Mouse (Mus musculus) liver, adult (tissue): ENCODE measurements around the gene Eri3.
A peak's percentile ranks its signal among the peaks of the same experiment; 100 is the strongest.

ENCODE experiments used
- GATA4 ChIP-seq: IDR thresholded peaks from 2 replicates; pipeline ENCODE4 v1.6.1; 2014; ENCODE audit warnings: mild to moderate bottlenecking, low read length; ENCODE audit not compliant: insufficient replicate concordance

The Eri3 gene

DNA sequence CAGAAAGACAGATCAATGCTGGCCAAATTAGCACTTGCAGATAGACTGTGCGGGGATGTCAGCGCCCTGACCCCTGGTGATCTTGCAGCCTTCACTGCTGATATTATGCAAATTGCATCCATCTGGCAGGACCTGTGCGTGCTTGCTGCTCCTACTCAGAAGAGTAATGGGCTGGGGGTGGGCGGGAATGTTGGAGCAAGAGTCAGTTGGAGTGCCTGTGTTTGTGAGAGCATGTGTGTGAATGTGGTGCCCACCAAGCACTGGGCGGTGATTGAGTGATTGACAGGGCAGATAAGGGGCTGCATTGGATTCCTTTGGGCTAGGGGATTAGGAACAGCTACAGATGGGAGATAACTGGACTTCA is 105.3 kb downstream of the Eri3 start:
- no peak for TF ChIP-seq GATA4

DNA sequence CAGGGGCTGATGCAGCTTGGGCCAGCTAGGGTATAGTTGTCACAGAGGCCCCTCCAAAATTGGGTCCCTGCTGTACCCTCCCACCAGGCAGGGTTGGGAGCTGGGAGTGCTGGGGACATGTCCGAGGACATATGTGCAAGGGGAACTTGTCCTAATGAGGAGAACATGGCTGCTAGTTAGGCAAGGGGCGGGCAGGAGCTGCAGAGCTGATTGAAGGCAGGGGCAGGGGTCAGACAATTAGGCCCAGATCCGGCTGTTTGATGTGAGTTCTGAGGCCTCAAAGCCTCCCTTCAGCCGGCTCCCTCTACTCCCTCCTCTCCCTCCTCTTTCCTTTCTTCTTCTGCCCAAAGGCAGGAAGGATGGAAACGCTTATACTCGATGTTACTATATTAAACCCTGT is 106.8 kb downstream of the Eri3 start:
- TF ChIP-seq GATA4 = no peak

- TF ChIP-seq GATA4 = no peak
Measured at GRCm38 (mm10) chr4:117657646-117658045, 107.5 kb downstream of the Eri3 start.

DNA sequence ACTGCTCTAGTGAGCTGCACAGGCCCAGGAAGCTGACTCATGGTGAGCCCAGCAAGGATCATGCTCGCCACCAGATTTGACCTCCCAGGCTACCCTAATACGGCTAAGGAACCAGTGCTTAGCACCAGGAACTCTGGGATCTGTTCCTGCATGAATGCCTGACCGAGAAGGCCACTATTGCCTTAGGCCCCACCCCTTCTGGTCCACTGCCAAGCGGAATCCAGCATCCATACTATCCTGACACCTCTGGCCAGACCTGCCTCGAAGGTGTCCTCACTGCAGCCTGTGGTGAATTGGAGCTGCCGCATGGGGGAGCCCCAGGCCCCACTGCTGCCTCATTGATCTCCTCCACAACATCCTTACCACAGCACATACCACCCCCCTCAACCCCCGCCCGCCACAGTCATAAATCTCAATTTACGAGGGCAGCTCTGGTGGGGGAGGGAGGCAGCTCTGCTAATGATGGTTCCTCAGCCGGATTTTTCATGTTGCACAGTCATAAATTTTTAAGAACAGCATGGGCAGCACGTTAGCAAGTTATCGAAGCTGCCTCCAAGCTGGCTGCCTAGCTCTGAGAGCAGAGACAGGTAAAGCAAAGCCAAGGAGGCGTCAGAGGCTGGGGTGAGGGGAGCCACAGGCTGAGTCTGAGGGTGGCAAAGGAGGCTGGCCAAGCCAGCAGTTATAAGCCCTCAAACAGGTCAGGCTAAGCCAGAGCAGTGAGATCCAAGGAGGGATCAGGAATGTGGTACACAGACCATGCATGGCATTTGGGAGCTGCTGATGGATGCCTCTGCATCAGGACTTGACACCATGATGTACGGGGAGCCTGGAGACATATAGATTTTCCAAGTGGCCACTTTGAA is 108.6 kb downstream of the Eri3 start:
- no peak for TF ChIP-seq GATA4

DNA sequence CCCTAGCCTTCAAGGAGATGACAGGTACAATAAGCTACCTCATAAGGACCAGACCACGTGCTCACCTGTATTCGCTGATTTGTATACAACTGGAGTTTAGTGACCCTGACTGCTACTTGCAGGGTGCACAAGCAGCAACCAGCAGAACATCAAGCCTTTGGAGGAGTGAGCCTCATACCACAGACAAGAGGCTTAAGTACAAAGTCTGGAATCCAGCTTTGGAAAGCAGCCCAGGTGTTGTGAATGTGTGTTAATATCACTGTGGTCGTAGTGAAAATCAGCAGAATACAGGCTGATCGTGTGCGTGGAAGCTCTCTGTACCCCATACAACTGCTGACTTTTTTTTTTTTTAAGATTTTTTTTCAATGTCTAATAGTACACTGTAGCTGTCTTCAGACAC is 109.8 kb downstream of the Eri3 start:
- TF ChIP-seq GATA4 = no peak

DNA sequence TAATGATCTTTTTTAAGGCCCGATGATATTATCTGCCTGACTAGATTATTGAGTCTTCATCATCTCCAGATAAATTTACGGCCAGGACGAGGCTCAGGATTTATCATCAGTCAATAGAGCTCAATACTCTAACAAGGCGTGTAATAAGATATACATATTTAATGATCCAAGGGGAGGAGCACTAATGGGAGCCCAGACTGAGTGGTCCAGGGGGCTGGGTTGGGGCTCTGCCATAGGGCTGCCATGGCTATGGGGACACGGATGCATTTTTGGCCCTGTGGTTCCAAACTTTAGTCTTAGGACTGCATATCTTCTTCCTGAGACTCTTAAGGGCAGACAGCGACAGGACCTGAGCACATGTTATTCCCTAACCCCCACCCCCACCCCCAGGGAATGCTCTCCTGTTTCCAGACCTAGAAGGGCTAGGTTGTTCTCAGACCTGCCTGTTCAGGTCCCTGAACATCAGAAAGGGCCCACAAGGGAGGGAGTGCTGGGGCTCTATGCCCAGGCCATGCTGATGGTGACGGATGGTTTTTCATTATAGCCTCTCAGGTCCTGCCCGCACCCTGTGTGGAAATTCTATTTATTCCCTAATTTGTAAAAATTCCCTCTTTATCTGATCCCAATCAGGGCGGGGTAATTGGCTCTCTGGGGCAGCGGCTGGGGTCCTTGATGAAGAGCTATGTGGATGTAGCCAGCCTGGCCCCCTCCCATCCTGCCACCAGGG is 114.4 kb downstream of the Eri3 start:
- no peak for TF ChIP-seq GATA4

DNA sequence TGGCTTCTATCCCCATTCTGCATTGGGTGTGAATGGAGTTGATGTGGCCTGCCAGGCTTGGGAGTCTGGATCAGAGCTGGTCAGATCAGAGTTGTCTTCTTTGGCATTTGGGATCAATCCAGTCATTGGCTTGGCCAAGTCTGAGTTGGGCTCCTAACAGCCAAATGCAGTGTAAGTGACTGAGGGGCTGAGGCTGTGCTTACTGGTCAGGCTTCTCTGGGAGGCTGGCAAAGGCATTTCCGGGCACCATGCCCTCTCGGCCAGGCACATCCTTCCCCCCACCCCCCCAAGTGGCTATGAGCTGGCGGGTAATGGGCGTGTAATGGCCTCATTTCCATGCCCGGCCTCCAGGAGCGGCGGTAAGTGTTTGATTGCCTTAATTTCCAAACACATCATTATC is 115.4 kb downstream of the Eri3 start:
- no peak for TF ChIP-seq GATA4

- TF ChIP-seq GATA4 = no peak
Measured at GRCm38 (mm10) chr4:117666054-117666453, 115.9 kb downstream of the Eri3 start.

- TF ChIP-seq GATA4 = no peak
Measured at GRCm38 (mm10) chr4:117669874-117670273, 119.7 kb downstream of the Eri3 start.

DNA sequence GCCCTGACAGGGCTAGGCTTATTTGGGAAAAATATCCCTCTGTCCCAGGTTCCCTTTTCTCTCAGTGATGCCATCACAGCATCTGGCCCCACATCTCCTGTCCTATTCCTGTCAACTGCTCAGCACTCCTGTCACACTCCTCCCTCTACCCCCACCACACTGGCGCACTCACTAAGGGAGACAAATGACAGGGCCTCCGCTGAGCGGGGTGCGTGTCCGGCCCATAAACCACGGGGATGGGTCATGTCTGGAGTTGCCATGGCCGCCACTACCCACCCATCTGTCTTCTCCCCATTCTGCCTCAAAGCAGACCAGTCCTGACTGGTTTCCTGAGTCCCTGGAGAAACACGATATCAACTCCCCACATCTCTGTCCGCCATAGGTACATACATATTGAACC is 121.9 kb downstream of the Eri3 start:
- TF ChIP-seq GATA4 = no peak

- TF ChIP-seq GATA4 = no peak
Measured at GRCm38 (mm10) chr4:117673901-117674300, 123.7 kb downstream of the Eri3 start.

DNA sequence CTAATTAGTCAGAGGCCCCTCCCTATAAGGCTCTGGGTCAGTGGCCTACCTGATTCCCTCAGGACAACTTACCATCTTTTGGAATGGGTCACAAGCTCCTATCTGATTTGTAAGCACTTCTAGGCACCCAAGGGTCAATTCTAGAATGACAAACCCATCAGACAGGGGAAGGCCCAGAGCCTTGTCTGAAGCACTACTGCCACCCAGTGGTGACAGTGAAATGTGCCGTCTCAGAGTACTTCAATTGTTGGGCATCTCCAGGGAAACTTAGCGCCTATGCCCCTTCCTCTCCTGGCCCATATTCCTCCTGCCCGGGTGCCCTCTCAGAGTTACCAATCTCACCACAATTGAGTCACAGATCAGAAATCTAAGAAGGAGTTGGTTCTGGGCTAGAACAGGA is 126.7 kb downstream of the Eri3 start:
- TF ChIP-seq GATA4 = no peak

- TF ChIP-seq GATA4 = no peak
Measured at GRCm38 (mm10) chr4:117680963-117681362, 130.8 kb downstream of the Eri3 start.

DNA sequence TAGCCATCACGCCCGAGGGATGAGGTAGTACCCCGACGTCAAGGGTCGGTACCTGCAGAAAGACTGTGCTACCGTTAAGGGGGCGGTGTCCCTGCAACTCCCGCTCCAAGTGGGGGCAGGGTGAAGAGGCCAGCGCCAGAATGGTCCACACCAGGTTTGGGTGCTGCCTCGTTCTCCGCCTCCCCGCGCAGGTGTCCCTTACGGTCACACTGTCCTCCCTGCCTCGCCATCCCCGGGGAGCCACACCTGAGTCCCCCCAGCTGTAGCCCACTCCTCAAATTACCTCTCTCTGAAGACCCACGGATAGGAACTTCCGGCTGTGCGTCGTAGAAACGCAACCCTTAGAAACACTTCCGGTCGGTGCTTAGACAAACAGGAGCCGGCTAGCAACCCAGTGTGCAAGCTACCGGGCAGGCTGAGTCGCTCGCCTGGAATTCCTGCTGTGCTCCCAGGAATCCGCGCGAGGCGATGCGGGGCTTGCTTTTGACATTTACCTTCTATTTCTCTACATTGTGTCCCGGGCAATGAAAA is 131.8 kb downstream of the Eri3 start, which contains the start of gene Dmap1:
Gene Dmap1 (minus strand): TSS at position 343 of the 531 bp plus-strand sequence.
- TF ChIP-seq GATA4 = peak; percentile 29; the same call in 1 of the 2 replicates

DNA sequence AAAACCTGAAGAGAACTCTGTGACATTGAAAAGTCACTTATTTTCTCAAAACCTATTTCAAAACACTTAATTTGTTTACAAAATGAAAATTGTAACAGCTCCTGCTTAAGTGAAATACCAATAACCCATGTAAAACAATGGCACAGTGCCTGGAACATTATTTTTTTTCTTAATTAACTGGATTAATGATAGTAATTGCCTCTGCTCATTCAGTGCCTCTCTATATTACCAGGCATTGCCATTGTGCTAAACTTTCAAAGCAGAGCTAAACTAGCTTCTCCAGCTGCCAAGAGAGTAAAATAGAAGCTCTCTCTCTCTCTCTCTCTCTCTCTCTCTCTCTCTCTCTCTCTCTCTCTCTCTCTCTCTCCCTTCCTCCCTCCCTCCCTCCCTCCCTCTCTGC is 132.3 kb downstream of the Eri3 start:
- TF ChIP-seq GATA4 = no peak
